Mouse (Mus musculus) cerebellum, postnatal 10 days (tissue): ENCODE results near the gene Zdhhc1.
A peak's percentile ranks its signal among the peaks of the same experiment; 100 is the strongest.

Experiments
- DNase-seq, 2 experiments: peaks; one replicate each; pipeline ENCODE4 v3.0.0; 2021; ENCODE audit warnings: mixed read lengths in 2 of 2

Gene Zdhhc1

DNA sequence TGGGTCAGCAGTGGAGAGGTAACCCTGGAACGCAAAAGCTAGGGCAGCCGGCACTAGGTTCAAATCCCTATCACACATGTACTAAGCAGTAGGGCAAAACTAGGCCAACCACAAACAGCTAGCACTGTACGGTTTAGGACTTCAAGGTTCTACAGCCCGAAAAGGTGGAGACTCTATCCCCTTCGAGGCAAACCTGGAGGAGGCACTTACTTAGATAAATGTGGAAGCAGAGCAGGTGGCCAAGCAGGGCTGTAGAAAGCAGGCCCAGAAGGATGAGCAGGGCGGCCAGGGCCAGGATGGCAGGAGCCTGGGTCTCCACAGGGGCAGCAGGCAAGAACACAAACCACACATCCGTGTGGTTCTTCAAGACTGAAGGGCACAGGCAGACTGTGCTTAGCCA lies 20.5 kb downstream of the Zdhhc1 start:
- DNase-seq = no peak

DNA sequence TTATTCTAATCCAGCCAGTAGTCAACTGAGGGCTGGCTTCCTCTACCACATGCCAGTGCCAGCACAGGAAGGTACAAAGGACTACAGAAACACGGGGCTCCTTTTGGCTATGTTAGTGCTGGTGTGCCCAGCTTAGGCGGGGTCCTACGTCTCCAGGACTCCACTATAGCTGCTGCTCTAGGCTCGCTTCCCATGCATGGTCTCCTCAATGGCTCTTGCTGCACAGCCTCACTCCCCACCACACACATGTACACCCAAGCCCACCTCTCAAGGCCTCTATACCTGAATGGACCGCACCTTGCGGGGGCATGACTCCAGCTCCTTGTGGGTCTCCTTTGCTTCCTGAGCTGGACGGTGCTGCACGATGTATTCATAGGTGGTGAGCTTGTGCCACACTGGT lies 21.0 kb downstream of the Zdhhc1 start:
- DNase-seq = no peak

DNA sequence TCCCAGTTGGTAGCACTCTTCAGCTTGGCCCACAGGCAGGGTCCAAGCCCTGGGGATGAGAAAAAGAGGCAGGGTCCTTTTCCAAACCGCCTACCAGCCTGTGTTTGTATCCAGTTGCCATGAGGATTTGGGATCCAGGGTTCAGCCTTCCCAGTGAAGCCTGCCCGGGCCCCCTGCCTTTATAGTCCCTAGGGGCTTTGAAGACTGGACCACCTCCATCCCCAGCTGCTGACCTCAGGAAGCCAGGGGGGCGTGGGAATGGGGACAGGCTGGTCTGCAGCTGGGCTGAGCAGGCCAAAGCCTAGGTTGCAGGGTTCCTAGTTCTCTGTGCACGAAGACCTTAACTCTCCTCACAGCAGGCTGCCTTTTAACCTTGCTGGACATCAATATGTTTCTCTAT lies 21.4 kb downstream of the Zdhhc1 start:
- DNase-seq = peak in 1 of 2 experiments; percentile 34

DNA sequence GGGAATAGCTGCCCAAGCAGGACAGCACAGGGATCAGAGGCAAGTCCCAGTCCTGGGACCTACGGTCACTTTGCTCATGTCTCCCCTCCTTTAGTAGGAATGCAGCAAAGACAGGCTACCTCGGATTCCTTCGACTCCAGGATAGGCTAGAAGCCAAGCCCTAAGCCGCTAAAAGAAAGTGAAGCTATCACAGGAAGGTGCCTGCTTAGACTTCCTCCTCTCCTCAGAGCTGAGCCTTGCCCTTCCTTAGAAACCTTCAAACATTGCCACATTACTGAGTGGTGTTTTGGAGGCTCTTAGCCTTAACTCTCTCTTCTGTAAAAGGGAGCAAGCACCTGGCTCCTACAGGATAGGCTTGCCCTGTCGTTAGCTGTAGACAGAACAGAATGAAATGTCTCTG lies 22.0 kb downstream of the Zdhhc1 start:
- no peak for DNase-seq

DNA sequence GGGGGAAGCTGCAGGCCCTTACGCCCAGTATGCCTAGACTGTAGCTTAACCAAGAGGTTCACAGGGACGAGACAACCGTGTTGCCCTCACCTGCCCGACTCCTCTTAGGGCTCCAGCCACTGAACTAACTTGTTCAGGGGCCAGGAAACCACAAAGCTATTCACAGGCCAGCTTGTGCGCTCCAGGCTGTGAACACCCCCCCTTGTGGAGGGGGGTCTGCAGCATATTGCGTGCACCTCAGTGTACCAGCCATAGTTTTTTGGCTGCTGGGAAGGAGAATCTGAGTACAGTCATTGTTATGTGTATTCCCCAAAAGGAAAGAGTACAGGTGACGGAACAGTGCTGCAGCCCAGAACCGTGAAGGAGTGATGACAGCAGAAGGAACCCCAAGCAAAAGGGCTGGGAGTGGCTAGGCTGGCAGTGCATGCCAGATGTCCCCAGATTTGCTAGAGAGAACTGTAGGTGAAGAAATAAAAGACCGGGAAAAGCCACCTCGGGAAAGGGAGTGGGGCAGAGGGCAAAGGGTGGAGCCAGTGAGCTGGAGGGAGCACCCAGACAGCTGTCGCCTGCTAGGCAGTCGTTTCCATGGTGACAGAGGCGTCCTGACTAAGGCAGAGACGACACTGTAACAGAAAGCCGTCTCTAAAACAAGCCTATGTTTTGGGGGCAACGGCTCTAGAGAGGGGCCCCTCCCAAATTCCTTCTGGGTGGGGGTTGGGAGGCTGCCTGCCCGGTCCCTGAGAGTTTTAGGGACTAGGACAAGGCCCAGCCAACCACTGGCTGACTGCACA lies 22.7 kb downstream of the Zdhhc1 start:
- peak; percentile 65 for DNase-seq

DNA sequence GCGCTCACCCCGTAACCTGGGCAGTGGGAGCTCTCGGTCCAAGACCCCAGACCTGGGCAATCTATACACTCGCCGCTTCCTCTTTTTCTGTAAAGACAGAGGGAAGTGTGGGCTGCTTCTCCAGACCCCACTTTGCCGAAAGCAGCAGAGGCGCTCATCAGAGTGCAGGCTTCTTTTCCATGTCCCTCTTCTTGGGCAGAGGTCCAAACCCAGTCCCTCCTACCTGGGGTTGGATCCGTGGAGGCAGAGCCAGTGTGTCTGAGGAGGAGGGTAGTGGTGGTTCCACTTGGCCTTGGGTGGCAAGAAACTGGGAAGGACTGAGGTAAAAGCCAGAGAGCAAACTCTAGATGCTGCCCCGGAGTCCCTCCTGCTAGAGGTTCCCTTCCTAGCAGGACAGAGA lies 23.7 kb downstream of the Zdhhc1 start:
- peak in 1 of 2 experiments; percentile 45 for DNase-seq

DNA sequence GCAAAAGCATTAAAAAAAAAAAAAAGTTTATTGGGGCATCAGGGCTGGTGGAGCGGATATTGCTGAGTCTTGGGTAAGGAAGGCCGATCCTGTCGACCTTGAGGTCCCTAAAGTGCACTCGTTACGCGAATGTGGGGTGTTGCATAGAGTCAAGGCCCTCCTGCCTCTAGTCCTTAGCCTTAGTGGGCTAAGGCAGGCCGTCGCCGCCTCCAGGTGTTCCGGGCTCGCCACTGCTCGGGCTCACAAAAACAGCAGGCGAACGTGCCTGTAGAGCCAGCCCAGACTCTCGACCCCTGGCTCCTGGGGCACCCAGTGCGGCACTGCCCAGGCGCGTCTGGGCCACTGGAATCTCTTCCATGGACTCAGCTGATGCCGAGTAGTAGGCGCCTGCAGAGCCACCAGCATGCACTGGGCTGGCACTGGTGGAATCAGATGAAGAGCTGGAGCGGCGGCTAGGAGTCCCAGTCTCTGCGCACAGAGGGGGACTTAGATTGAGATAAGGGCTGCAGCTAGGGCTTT lies 24.2 kb downstream of the Zdhhc1 start:
- DNase-seq = peak in 1 of 2 experiments; percentile 30

DNA sequence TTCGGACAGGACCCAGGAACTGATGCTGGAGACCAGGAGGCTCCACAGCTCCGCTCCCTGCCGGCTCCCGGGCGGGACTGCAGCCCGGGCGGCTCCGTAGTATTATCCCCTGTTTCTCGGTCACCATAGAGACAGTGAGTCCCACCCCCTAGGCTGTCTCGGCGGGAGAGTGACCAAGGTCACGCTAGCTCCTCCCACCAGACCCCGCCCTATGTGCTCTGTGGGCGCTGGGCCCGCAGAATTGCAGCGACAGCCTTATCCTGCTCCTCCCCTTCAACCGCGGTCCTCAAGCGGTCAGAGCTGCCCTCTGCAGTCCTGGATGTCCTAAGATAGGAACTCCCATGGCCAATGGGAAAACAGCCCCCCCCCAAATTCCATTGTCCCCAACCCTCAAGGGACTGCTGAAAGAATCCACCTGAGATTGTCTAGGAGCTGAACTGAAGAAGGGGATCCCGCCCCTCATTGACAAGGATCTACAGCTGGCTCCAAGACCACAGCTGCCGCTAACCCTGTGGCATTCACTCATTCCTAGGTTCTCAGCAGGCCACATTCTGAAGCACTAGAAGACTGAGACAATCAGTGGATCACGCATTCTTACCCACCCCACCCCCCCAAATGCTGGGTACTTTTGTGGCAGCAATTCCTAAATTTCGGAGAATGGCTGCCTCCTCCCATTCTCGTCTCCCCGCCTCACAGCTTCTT lies 25.2 kb downstream of the Zdhhc1 start, which contains the start of gene Tppp3:
Gene Tppp3 (minus strand): TSS at position 213 of the 702 bp plus-strand sequence.
- DNase-seq = peak; percentile 95 to 97

DNA sequence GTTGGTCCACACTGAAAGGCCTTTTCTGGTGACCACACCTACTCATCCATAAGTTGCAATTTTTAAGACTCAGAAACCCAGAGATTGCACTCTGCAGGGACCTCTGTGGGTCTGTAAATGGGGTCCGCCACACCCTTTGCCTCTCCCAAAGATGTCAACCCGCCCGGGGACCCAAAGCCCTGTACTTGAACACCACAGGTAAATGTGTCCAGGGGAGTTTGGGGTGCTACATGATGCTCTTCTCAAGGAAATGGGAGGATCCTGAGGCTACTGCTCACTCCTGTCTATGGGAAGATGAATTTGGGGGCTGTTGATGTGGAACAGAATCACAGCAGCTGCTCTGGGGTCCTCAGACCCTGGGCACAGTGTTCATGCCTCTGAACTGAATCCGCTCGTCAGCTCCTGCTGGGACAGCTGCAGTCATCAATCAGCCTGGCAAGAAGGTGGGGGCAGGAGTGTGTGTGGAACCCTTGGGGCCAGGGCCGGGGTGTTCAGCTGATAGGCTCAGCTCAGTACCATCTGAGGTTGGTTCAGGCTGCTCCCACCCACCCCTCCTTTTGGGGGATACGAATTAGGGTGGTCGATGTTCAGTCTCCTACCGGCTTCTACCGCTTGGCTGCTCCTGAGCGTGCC lies 25.9 kb downstream of the Zdhhc1 start:
- no peak for DNase-seq

DNA sequence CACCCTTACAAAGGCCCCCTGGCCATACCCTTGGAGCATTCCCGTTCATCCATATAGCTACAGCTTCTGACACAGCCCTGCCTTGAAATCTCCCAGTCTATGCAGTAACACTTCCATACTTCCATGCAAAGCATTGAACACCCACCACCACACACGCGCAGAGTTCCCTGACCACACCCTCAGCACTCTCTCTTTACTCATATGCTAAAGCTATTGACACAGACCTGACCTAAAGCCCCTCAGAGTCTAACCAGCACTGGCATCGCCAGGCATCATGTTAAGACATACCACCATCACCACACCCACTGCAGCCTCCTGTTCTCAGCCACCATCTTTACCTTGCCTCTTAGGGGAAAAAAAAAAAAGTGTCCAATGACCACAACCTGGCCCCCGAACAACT lies 26.4 kb downstream of the Zdhhc1 start:
- peak in 1 of 2 experiments; percentile 35 for DNase-seq

DNA sequence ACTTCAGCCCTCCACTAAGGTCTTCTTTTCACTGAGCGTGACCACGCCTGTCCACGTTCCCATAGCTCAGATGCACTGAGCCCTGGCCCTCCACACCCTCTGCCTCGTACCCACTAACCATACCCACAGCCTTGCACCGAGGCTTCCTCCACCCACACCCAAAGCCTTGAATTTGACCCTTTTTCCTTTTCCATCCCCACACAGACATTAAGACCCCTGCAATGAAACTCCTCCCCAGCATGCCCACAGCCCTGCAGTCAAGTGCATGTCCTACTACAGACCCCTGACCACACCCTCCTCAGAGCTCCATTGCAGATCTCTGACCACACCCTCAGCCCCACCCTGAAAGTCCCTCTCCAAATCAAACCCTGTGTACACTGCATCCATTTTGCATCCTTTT lies 26.9 kb downstream of the Zdhhc1 start:
- peak in 1 of 2 experiments; percentile 28 for DNase-seq

DNA sequence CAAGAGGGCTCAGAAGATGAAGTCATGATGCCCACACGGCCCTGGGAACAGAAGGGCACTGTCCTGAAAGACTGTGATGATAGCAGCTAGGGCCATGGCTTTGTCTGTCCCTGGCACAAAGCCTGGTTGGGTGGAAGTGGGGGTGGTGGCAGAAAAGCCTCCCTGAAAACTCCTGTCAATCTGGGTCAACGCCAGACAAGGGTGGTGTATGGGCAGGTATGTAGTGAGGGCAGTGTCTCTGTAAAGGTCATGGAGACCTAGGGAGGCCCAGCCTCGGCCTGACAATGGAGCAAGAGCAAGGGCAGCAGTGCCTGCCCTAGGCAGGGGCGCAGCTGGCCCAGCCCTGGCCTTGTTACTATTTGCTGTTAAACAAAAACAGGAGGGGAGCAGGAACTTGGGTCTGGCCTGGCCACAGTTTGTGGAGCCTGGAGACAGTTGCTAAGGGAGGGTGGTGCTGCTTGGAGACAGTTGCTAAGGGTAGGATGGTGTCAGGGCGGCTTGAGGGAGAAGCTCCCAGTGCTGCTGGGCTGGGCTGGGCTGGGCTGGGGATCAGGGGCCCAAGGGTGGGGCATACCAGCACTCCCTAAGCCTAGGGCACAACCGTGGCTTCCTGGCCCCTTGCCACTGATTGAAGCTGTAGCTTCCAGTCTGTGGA lies 27.5 kb downstream of the Zdhhc1 start:
- peak; percentile 86 to 87 for DNase-seq

DNA sequence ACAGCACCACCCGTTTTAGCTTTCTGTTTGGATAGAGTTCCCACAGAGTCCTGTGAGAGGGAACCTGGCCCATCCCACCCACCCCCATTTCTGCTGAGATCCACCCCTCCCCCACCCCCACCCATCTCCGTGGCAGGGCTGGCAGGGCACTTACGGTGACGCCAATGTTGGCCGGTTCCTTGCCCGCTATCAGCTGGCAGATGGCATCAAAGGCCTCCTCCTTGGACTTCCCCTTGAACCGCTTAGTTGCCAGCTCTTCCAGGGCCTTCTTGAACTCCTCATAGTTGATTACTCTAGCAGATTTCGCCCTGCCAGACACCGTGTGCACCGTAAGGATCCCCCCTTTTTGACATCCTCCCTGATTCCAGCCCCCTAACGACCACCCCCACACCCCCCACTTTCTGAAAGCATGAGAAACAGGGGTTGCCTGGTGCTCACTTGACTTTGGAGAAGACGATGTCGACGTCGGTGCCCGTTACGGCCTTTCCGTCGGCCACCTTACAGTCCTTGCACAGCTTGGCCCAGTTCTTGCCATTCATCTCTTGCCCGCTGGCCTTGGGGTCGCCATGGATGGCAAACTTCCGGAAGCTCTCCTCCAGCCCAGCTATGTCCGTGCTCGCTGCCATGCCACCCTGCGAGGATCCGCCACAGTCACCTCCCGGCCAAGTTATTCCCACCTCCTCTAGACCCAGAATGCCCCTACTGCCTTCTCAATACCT lies 28.5 kb downstream of the Zdhhc1 start:
- DNase-seq = peak; percentile 84 to 88

DNA sequence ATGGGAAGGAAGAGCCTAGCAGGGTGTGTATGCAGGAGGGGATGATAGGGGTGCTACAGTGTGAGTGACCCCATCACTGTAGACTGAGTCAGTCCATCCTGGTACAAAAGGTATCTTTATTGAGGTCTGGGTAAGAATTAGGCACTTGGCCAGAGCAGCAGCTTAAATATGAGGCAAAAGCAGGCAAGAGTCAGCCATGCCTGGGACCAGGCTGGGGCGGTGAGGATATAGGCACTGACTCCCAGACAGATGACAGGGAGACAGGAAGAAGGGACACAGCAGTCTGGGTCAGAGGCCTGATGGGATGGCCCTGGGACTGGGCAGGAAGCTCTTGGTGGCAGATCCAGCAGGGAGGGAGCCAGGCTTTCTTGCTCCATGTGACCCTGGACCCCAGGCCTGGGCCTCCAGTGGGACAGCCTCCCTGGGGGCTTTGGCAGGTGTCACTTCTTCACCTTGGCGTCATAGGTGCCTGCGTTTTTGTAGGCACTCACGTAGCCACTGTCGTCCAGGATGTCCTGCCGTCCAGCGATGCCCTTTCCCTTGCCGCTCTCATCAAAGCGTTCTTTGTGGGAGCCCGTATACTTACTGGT lies 29.2 kb downstream of the Zdhhc1 start:
- DNase-seq = peak in 1 of 2 experiments; percentile 66

DNA sequence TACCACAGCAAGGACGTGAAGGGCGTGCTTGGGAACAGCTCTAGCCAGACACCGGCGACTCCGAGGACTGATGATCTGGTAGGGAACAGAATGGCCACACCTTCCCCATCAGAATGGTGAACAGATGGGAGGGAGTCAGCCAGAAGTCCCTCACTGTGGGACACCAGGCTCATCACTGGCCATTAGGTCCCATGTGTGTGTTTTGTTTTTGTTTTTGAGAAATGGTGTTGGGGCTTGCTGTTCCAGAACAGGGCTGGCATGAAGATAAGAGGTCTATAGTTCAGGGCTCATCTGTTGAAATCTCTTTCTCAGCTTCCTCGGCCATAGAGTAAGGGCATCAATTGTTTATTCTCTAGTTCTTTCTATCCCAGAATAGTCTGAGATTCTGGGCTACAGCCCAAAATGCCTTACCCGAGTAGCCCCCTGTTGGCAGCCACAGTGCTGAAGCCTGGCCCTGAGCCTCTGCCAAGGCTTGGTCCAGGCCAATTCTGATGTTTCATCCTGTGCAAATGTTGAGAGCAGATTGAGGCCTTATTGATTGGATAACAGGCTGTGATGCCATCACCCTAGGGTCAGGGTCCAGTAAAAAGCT lies 29.9 kb downstream of the Zdhhc1 start:
- DNase-seq = peak; percentile 98

DNA sequence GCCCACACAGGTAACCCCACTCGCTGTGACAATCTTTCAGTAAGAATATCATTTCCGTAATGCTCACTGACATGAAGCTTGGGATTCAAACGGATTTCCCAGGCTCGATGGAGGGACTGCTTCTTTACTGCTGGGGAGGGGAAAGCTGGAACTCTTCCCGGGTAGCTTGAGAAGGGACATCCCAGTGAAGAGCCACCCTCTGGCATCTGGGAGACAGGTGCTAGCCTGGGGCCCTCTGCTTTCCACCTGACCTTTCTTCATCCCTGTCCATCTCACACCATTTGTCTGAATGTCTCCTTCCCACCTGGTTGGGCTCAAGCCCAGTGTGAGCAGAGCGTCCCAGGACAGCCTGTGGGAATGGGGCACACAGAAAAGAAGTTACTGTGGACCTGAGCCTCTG lies 30.5 kb downstream of the Zdhhc1 start:
- peak; percentile 63 to 73 for DNase-seq

DNA sequence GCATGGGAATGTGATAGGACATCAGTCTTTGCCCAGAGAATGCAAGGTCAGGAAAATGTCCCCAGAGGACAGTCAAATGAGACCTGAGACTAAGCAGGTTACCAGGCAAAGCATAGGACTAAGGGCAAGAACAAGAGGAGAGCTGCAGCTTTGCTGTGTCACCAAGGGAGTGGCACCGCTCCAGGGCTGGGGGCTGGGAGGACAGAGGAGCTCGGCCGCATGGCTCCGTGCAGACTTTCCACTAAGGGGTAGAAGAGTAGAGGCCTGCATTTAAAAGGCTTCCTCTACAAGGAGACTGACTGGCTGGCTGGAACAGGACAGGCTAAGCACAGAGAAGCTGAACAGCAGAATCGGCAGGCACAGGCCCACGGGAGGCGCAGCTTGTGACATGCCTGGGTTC lies 32.1 kb downstream of the Zdhhc1 start:
- peak; percentile 90 to 92 for DNase-seq

DNA sequence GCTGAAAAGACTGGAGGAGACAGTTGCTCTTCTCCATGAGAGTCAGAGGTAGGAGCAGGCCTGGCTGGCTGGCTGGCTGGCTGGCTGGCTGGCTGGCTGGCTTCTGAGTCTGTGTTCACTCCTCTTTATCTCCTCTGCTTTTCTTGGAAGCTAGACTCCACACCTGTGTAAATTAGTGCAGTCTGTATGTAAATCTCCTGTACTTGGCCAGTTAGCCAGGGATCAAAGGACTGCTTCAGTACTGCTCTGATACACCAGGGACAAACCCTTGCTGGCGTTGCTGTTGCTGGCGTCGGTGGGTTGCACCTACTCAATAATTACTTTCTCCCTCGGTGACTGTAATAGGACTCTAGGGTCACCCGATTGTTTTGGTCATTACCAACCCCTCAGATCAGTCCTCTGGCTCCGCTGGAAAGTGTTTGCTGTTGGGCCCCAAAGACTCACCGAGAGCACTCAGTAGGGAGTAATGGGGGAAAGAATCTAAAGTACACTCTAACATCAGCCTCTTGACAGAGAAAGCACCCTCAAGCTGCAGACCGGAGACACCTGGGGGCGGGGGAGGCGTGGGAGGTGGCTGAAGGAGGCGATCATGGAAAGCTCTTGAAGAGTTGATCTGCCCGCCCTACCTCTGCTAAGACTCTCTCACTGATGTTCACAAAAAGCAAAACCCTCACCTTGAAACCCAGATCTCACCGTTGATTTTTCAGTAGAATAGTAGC lies 35.5 kb downstream of the Zdhhc1 start:
- no peak for DNase-seq

DNA sequence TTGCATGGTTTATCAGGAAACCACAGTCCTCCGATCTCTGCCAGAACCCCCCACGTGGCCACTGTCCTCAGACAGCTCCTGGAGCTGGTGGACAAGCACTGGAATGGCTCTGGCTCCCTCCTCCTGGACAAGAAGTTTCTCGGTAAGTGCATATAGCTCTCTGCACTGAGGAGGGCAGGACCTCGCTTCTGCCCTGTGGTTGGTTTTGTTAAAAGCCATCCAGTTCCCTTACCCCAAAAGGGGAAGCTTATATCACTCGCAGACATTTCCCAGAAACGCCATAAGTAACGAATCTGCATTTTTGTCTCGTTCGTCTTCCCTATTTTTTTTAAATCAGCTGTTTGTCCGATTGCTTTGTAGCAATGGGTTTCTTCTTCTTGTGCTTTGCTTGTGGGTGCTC lies 41.5 kb downstream of the Zdhhc1 start:
- peak in 1 of 2 experiments; percentile 18 for DNase-seq

DNA sequence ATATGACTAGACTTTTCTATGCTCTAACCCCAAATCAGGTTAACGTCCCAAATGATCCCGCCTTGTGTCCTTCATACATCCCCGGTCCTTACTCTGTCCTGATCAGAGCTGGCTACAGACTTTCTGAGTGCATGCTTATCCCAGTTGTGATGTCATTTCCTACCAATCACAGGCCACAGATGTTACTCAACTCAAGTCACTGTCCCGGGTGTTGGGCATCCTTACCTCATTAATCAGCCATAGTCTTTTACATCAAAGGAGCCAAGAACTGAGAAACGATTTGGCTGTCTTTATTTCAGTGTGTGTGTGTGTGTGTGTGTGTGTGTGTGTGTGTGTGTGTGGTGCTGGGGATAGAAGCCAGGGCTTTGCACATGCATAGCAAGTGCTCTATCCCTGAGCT lies 42.6 kb downstream of the Zdhhc1 start:
- DNase-seq = peak; percentile 45 to 49

DNA sequence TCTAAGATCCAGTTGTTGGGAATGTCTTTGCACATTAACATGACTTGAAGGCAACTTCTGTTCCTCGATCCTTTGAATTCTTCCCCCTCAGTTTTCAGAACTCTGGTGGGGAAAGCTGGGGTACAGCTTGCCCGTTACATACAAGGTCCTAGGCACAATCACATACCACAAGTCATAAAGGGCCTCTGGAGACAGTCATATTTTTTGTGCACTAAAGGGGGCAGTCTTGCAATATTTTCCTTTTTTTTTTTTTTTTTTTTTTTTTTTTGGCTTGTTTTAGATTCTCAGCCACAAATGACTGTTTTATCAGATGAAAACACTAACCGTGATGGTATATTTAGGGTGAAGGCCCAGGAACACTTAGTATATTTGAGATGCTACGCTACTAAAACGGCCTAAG lies 43.4 kb downstream of the Zdhhc1 start:
- peak; percentile 5 to 34 for DNase-seq
